Mouse (Mus musculus): ENCODE data around the gene Tbc1d2b. TPM values are rescaled to one million over a fixed set of nuclear protein-coding genes. Genes with fewer than 3 reads are reported as not detected.

Tbc1d2b gene
- polyA plus RNA-seq, 1 experiment, result 46.4 TPM

- no peak for DNase-seq
- no peak overlapping the region for H3K4me3 ChIP-seq (replicated peaks; ENCODE audit: extremely low read depth, low read depth, low read length)
- peaks cover 29% of the 10 kb centered on the region for H3K4me1 ChIP-seq (ENCODE audit: control insufficient read depth, insufficient read depth, low read length)
- TF ChIP-seq CTCF (IDR thresholded peaks at IDR 0.05; ENCODE audit: insufficient read depth, low read length) (no peak), POLR2A (IDR thresholded peaks at IDR 0.05; ENCODE audit: borderline replicate concordance, extremely low read depth, low read depth, low read length) (no peak)
- 76% methylated on average over 13 of the region's 13 CpGs for WGBS
Observed at GRCm38 (mm10) chr9:90257754-90258531, 12.7 kb downstream of the Tbc1d2b start.

DNA sequence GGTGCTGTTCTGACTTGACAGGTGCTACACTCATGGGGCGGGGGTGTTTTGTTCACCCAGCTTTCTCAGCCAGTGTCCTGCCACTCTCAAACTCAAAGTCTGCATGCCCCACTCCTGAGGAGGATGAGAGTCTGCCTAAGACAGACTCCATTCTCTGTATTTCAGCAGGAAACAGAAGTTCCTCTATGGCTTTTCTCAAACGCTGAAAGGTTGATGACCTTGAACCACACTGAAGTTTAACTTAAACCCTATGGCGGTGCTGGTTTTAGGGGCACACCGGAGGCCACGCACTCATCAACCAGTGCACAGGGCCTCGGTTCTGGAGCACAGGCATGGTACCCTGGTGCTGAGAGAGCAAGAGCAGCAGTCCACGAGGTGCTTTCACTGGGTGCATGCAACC is 13.4 kb downstream of the Tbc1d2b start:
- DNase-seq, result no peak
- peaks cover 29% of the 10 kb centered on the region for H3K4me1 ChIP-seq (ENCODE audit: control insufficient read depth, insufficient read depth, low read length)
- 67% methylated on average over 7 of the region's 7 CpGs for WGBS
- no peak overlapping the region for H3K4me3 ChIP-seq (replicated peaks; ENCODE audit: extremely low read depth, low read depth, low read length)
- TF ChIP-seq POLR2A (IDR thresholded peaks at IDR 0.05; ENCODE audit: borderline replicate concordance, extremely low read depth, low read depth, low read length) (no peak), CTCF (IDR thresholded peaks at IDR 0.05; ENCODE audit: insufficient read depth, low read length) (no peak)

DNA sequence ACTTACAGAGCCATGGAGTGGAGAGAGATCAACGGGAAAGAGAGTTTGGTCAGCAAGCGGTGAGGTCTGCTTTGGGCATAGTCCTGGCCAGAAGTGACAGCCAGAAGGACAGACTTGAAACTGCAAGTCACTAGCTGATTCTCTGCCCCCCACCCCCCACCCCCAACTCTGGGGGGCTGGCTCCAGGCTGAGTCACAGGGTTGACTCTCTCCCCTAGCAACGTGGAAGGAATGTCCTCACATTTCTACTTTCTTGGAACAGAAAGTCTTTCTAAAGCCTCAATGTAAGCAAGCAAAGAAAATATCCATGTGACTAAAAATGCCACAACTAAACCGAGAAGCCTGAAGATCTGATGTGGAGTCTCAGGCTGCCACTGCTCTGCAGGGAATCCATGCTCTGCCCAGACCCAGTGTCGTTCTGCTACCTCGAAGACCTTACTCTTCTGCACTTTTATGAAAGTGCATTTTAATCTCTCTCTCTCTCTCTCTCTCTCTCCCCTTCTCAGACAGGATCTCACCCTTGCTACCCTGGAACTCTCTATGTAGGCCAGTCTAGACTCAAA is 14.7 kb downstream of the Tbc1d2b start:
- 52% methylated on average over 6 of the region's 6 CpGs for WGBS
- DNase-seq, result no peak
- no peak for TF ChIP-seq POLR2A (IDR thresholded peaks at IDR 0.05; ENCODE audit: borderline replicate concordance, extremely low read depth, low read depth, low read length)
- no peak for TF ChIP-seq CTCF (IDR thresholded peaks at IDR 0.05; ENCODE audit: insufficient read depth, low read length)
- Histone ChIP-seq H3K4me3 (replicated peaks; ENCODE audit: extremely low read depth, low read depth, low read length) (no peak overlapping the region), H3K4me1 (ENCODE audit: control insufficient read depth, insufficient read depth, low read length) (peaks cover 27% of the 10 kb centered on the region)

DNA sequence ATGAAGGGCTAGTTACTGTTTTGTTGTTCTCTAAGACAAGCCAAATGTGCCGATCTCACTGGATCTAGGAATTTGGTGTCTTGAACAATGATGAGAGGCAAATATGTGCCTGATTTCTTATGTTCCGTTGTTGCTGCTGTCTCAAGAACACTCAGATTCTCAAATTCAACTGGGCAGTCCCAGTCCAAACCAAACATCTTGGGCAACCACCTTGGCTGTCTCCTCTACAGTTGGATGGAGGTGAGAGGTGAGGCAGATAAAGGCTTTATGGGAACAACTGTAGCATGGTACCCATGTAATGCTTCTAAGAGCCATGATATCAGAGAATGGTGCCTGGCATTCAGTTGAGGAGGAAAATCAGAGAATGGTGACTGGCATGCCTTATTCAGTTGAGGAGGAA is 17.4 kb downstream of the Tbc1d2b start:
- no peak overlapping the region for H3K4me3 ChIP-seq (replicated peaks; ENCODE audit: extremely low read depth, low read depth, low read length)
- TF ChIP-seq POLR2A (IDR thresholded peaks at IDR 0.05; ENCODE audit: borderline replicate concordance, extremely low read depth, low read depth, low read length) (no peak), CTCF (IDR thresholded peaks at IDR 0.05; ENCODE audit: insufficient read depth, low read length) (no peak)
- WGBS, result 68% methylated on average over 2 of the region's 2 CpGs

DNA sequence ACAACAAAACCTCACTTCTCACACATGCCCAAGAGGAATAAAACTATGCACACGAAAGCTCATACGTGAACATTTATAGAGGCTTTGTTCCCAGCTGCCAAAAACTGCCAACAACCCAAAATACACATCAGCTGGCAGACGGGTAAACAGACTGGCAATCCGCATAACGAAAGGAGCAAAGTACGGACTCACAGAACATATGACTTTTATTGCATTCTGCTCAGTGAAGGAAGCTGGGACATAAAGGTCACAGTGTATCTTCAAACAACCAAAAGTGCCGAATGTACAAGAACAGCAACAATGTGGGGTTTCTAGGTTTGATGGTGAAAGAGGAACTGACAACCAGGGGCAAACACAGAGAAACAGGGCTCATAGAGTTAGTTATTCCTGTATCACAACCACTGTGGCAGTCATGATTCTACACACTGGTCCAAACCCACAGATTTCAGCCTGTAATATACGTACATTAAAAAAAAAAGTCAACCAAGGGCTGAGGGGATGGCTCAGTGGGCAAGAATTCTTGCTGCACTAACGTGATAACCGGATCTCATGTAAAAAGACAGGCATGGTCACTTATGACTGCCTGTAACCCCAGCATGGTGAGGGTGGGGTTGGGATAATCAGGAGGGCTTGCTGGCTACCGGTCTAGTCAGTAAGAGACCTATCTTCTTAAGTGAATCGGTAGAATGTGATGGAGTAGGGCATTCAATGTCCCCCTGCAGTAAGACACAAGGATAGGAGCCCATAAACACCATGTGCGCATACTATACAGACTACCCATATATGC is 19.4 kb downstream of the Tbc1d2b start:
- no peak overlapping the region for H3K4me3 ChIP-seq (replicated peaks; ENCODE audit: extremely low read depth, low read depth, low read length)
- WGBS, result 82% methylated on average over 13 of the region's 13 CpGs
- DNase-seq, result no peak
- H3K4me1 ChIP-seq (ENCODE audit: control insufficient read depth, insufficient read depth, low read length), result peaks cover 8% of the 10 kb centered on the region; the same call in 1 of the 2 replicates
- no peak for TF ChIP-seq CTCF (IDR thresholded peaks at IDR 0.05; ENCODE audit: insufficient read depth, low read length)
- TF ChIP-seq POLR2A (IDR thresholded peaks at IDR 0.05; ENCODE audit: borderline replicate concordance, extremely low read depth, low read depth, low read length), result no peak

More for the DNA sequence above, 17.4 kb downstream of the Tbc1d2b start:
- DNase-seq, result no peak
- peaks cover 8% of the 10 kb centered on the region; the same call in 1 of the 2 replicates for H3K4me1 ChIP-seq (ENCODE audit: control insufficient read depth, insufficient read depth, low read length)

- peaks cover 6% of the 10 kb centered on the region; the same call in 1 of the 2 replicates for H3K4me1 ChIP-seq (ENCODE audit: control insufficient read depth, insufficient read depth, low read length)
- 79% methylated on average over 5 of the region's 5 CpGs for WGBS
- no peak for TF ChIP-seq POLR2A (IDR thresholded peaks at IDR 0.05; ENCODE audit: borderline replicate concordance, extremely low read depth, low read depth, low read length)
- TF ChIP-seq CTCF (IDR thresholded peaks at IDR 0.05; ENCODE audit: insufficient read depth, low read length), result no peak
- H3K4me3 ChIP-seq (replicated peaks; ENCODE audit: extremely low read depth, low read depth, low read length), result no peak overlapping the region
- no peak for DNase-seq
Observed at GRCm38 (mm10) chr9:90250141-90250775, 20.3 kb downstream of the Tbc1d2b start.

DNA sequence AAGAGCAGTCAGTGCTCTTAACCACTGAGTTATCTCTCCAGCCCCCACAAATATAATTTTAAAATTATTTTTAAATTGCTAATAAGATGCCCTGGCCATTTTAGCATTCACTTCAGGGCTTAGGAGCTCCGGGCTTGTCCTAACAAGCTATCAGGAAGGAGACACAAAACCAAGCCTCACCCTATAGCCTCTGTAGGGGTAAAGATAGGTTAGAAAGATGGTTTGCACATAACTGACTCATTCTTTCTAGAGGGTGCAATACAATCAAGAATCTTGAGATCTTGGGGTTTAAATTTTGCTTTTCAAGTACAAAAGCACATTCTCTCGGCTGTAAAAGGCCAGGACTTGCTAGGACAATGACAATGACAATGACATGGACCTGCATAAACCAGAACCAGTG is 21.6 kb downstream of the Tbc1d2b start:
- no peak for TF ChIP-seq POLR2A (IDR thresholded peaks at IDR 0.05; ENCODE audit: borderline replicate concordance, extremely low read depth, low read depth, low read length)
- TF ChIP-seq CTCF (IDR thresholded peaks at IDR 0.05; ENCODE audit: insufficient read depth, low read length), result no peak
- no peak for DNase-seq
- Histone ChIP-seq H3K4me3 (replicated peaks; ENCODE audit: extremely low read depth, low read depth, low read length) (no peak overlapping the region), H3K4me1 (ENCODE audit: control insufficient read depth, insufficient read depth, low read length) (peaks cover 8% of the 10 kb centered on the region; the same call in 1 of the 2 replicates)
- WGBS, result 86% methylated on average over 2 of the region's 2 CpGs

GRCm38 (mm10) chr9:90248326-90248725 is 22.3 kb downstream of the Tbc1d2b start:
- H3K4me1 ChIP-seq (ENCODE audit: control insufficient read depth, insufficient read depth, low read length), result peaks cover 8% of the 10 kb centered on the region; the same call in 1 of the 2 replicates

DNA sequence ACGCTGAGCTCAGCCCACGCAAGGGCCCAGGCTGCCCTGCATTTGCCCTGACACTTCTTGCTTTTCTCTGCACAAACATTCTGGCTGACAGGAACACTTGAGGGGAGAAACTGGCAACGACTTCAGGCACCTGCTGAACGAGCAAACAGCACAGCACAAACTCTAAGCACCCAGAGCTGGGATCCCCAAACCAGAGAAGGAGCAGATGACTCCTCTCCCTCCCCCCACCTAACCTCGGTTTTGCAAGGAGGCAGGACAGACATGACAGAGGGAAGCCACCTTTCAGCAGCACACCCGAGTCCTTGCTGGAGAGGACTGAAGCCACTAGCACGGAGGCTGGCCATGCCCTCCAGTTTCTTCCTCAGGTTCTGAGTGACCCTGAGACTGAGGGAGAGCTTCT is 23.3 kb downstream of the Tbc1d2b start:
- Histone ChIP-seq H3K4me3 (replicated peaks; ENCODE audit: extremely low read depth, low read depth, low read length) (no peak overlapping the region), H3K4me1 (ENCODE audit: control insufficient read depth, insufficient read depth, low read length) (peaks cover 13% of the 10 kb centered on the region)
- 46% methylated on average over 7 of the region's 7 CpGs for WGBS
- no peak for DNase-seq
- TF ChIP-seq POLR2A (IDR thresholded peaks at IDR 0.05; ENCODE audit: borderline replicate concordance, extremely low read depth, low read depth, low read length) (no peak), CTCF (IDR thresholded peaks at IDR 0.05; ENCODE audit: insufficient read depth, low read length) (no peak)

More at GRCm38 (mm10) chr9:90248326-90248725, 22.3 kb downstream of the Tbc1d2b start:
- no peak for DNase-seq
- TF ChIP-seq CTCF (IDR thresholded peaks at IDR 0.05; ENCODE audit: insufficient read depth, low read length), result no peak
- TF ChIP-seq POLR2A (IDR thresholded peaks at IDR 0.05; ENCODE audit: borderline replicate concordance, extremely low read depth, low read depth, low read length), result no peak
- H3K4me3 ChIP-seq (replicated peaks; ENCODE audit: extremely low read depth, low read depth, low read length), result no peak overlapping the region
- WGBS, result 85% methylated on average over 7 of the region's 7 CpGs

Data from lung, adult 2 months (tissue).